Mouse (Mus musculus): Measurements from ENCODE around the gene Krtap21-1. TPM values are rescaled to one million over a fixed set of nuclear protein-coding genes. Genes with fewer than 3 reads are reported as not detected.

Gene Krtap21-1
- polyA plus RNA-seq (2015; fragmentation: Nextera tagmentation; extraction: Ambion mirVana) = not detected in 2 replicates

DNA sequence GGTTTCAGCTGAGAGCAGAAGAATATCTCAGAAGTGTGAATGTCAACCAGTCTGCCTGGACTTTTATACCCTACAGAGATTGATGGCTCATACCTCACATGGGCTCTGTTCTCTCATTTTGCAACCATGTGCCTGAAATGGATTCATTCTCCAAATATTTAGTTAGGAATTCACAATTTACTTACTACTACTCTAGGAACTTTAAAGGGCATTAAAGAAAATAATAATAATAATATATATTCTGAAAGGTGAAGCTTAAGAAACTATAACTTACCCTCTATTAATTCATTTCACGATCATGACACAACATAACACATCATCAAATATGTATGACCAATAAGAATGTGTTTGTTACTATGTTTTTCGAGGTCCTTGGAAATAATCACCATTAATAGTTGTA, at the start of gene Krtap21-1:
Gene Krtap21-1 (minus strand): TSS at position 101 of the 400 bp plus-strand sequence.

DNA sequence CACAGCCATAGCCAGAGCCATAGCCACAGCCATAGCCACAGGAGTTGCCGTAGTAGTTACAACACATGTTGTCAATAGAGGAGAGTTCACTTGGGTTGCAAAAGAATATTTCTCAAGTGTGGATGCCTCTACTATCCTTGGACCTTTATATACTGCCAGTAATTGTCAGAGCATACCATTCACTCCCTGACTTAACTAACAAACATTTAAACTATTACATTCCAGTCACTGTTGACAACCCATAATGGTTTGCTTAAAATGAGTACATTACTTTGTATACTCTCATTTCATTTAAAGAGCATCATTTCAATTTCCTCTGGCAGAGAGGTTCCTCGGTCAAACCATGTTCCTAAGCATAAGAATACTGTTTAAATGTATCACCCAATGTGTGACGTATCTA, 16.3 kb upstream of the Krtap21-1 start, which contains the start of gene Krtap6-2:
Gene Krtap6-2 (minus strand): TSS at position 101 of the 400 bp plus-strand sequence.

Other genes with a start within 250 kb of the Krtap21-1 start
- not detected in 2 replicates for gene Gm9789, start 245.9 kb downstream of the Krtap21-1 start, polyA plus RNA-seq (2015; fragmentation: Nextera tagmentation; extraction: Ambion mirVana)
- not detected in 2 replicates for gene Gm7735, start 234.4 kb downstream of the Krtap21-1 start, polyA plus RNA-seq (2015; fragmentation: Nextera tagmentation; extraction: Ambion mirVana)
- gene 1110057P08Rik, start 229.1 kb downstream of the Krtap21-1 start, polyA plus RNA-seq (2015; fragmentation: Nextera tagmentation; extraction: Ambion mirVana) = not detected in 2 replicates
- gene Krtap20-2, start 198.0 kb downstream of the Krtap21-1 start, polyA plus RNA-seq (2015; fragmentation: Nextera tagmentation; extraction: Ambion mirVana) = not detected in 2 replicates
- gene Krtap6-2, start 16.2 kb upstream of the Krtap21-1 start, polyA plus RNA-seq (2015; fragmentation: Nextera tagmentation; extraction: Ambion mirVana) = not detected in 2 replicates
- gene Krtap8-1, start 84.1 kb upstream of the Krtap21-1 start, polyA plus RNA-seq (2015; fragmentation: Nextera tagmentation; extraction: Ambion mirVana) = not detected in 2 replicates
- gene Krtap7-1, start 104.5 kb upstream of the Krtap21-1 start, polyA plus RNA-seq (2015; fragmentation: Nextera tagmentation; extraction: Ambion mirVana) = not detected in 2 replicates
- not detected in 2 replicates for gene Krtap11-1, start 167.3 kb upstream of the Krtap21-1 start, polyA plus RNA-seq (2015; fragmentation: Nextera tagmentation; extraction: Ambion mirVana)